Mouse (Mus musculus): ENCODE measurements around the gene Sbk1. TPM values are rescaled to one million over a fixed set of nuclear protein-coding genes. Genes with fewer than 3 reads are reported as not detected.
"Not testable (repeated sequence)": the region's sequence is repeated elsewhere in the genome, so short reads cannot be mapped to it uniquely, and the experiment has no call there.

The Sbk1 gene
- polyA plus RNA-seq, 1 experiment from 2014 or later, result 28.7 TPM

DNA sequence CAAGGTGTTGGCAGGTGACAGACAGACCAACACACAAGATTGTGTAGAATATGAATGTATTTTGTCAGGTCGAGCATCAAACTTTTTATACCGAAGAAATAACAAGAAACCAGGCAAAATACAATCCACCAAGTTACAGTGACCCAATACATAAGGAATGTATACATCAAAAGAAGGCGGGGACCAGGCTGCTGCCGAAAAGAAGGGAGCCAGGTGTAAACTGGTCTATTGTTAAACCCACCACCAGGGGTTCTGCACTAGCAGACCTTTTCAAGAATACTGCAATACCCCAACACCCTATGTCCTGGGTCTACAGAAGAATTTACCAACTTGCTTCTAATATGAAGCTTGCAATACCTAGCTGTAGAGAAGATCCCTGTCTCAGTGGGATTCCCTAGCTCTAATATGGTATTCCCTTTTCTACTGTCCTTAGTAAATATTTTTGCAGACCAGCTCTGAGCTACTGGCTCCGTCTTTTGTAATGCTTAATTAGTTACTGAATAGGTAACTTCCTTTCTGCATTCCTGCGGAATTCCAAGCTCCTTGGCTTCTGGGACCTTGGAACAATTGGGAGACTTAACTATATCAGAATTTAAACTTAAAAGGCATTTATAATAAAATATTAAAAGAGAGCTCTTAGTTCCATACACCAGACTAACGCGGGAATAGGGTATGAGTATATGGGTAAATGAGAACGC lies 53.3 kb downstream of the Sbk1 start:
- not testable (repeated sequence) for H3K4me1 ChIP-seq; H3K4me3 ChIP-seq; H3K9ac ChIP-seq; H3K4me2 ChIP-seq; H3K27ac ChIP-seq; H3K27me3 ChIP-seq; H3K9me3 ChIP-seq; ATAC-seq (ENCODE audit: borderline replicate concordance, extremely low read depth, low FRiP score, low TSS enrichment); H3K36me3 ChIP-seq
- WGBS, result 18% methylated on average over 9 of the region's 9 CpGs

DNA sequence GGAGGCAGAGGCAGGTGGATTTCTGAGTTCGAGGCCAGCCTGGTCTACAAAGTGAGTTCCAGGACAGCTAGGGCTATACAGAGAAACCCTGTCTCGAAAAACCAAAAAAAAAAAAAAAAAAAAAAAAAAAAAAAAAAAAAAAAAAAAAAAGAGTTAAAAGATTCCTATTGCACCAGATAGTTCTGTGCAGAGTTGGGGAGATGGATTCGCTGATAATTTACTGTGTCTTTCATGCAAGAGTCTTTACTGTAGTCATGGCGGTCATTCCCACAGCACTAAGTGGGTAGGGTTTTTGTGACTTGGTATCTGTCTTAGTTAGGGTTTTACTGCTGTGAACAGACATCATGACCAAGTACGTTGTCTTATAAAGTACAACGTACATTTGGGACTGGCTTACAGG lies 56.4 kb downstream of the Sbk1 start:
- not testable (repeated sequence) for H3K4me1 ChIP-seq; H3K9ac ChIP-seq; H3K36me3 ChIP-seq; H3K27me3 ChIP-seq; H3K4me3 ChIP-seq; H3K27ac ChIP-seq; ATAC-seq (ENCODE audit: borderline replicate concordance, extremely low read depth, low FRiP score, low TSS enrichment); H3K4me2 ChIP-seq; H3K9me3 ChIP-seq
- 87% methylated on average over 5 of the region's 6 CpGs for WGBS

DNA sequence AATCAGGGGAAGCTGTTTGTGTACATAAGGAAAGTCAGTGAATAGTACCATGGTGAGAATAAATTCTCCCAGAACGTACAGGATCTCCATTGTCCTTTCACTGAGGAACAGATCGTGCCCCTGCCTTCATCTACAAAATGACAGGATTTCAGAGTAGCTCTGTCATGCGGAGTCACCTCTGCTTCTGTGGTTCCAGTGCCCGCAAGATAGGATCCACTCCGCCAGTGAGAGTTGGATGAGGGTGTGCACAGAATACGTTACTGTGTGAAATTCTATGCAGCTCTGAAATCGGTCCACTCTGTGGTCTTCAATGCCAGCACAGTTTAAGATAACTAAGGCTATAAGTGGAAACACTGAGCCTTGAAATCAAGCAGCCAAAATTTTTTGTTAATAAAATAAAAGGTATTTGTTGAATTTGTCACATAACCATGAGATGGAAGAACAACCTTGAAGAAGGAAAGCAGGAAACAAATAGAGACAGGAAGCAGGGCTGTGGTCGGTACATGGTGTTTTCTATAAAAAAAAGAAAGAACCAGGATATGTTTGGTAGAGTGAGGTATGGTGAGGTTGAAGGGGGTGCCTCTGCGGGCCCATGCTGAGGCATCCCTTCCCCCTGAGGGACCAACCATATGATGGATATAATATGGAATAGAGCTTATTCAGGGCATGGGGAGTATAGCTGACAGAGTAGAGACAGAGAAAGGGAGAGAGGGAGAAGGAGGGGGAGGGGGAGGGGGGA lies 57.7 kb downstream of the Sbk1 start:
- WGBS, result 76% methylated on average over 9 of the region's 9 CpGs
- Histone ChIP-seq H3K36me3 (no peaks in the 10 kb centered on the region), H3K4me1 (no peaks in the 10 kb centered on the region), H3K27ac (no peak overlapping the region), H3K27me3 (no peaks in the 10 kb centered on the region), H3K9ac (no peak overlapping the region), H3K4me2 (no peak overlapping the region), H3K9me3 (no peaks in the 10 kb centered on the region), H3K4me3 (no peak overlapping the region)
- no peak for ATAC-seq (ENCODE audit: borderline replicate concordance, extremely low read depth, low FRiP score, low TSS enrichment)

DNA sequence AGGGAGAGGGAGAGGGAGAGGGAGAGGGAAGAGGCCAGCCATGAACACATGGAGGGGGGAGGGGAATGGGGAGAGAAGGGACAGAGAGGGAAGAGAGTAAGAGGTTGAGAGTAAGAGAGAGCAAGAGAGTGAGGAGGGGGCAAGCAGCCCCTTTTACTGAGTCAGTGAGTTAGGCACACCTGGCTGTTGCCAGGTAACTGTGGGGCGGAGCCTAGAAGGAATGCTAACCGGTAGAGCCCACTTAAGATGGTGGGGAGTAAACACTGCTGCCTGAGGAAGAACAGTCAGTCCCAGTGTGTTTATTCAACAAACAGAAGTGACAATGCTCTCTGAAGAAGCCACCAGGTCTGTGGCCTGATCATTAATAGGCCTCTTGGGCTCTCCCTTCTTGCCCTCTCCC lies 58.3 kb downstream of the Sbk1 start:
- Histone ChIP-seq H3K9me3 (no peaks in the 10 kb centered on the region), H3K27ac (no peak overlapping the region), H3K9ac (no peak overlapping the region), H3K4me1 (no peaks in the 10 kb centered on the region), H3K4me2 (no peak overlapping the region), H3K36me3 (no peaks in the 10 kb centered on the region), H3K4me3 (no peak overlapping the region), H3K27me3 (no peaks in the 10 kb centered on the region)
- no peak for ATAC-seq (ENCODE audit: borderline replicate concordance, extremely low read depth, low FRiP score, low TSS enrichment)
- 21% methylated on average over 2 of the region's 2 CpGs for WGBS

DNA sequence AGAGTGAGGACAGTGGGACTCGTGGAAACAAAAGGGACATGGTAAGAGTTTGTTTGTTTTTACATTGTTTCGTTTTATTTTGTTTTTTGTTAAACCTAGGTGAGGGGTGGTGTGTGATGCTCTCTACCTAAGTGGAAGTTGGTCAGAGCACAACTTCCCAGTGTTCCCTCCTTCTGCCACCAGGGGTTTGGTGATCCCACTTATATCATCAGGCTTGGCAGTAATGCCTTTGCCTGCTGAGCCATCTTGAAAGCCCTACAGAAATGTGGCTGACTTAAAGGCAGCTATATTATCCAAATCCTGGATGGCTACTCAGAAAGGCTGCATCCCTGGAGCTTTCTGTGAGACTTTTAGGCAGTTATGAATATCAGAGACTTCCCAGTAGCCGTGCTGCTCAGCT lies 60.3 kb downstream of the Sbk1 start:
- H3K27ac ChIP-seq, result no peak overlapping the region
- H3K4me1 ChIP-seq, result no peaks in the 10 kb centered on the region
- no peaks in the 10 kb centered on the region for H3K36me3 ChIP-seq
- no peaks in the 10 kb centered on the region for H3K9me3 ChIP-seq
- no peak overlapping the region for H3K4me3 ChIP-seq
- no peak overlapping the region for H3K9ac ChIP-seq
- WGBS, result 58% methylated on average over 3 of the region's 3 CpGs
- H3K4me2 ChIP-seq, result no peak overlapping the region
- no peaks in the 10 kb centered on the region for H3K27me3 ChIP-seq
- ATAC-seq (ENCODE audit: borderline replicate concordance, extremely low read depth, low FRiP score, low TSS enrichment), result no peak

DNA sequence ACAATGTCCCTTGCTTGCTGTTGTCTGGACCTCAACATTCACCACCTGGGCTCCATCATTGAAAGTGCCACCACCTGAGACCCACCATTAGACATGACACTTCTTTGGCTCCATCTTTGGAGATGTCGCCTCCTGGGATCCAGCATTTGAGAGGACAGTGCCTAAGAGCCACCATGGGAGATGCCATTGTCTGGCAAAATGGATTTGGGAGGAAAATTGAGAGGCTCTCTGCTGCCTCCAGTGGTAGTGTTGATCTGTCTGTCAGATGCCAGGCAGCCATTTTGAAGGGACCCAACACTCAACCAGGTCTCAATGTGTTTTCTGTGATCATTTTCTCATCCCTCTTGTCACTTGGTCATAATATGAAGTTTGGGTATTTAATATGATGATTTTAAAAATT lies 63.1 kb downstream of the Sbk1 start:
- WGBS, result 88% methylated on average over 1 of the region's 1 CpGs
- no peak overlapping the region for H3K4me3 ChIP-seq
- H3K9me3 ChIP-seq, result no peaks in the 10 kb centered on the region
- no peak overlapping the region for H3K9ac ChIP-seq
- no peaks in the 10 kb centered on the region for H3K4me1 ChIP-seq
- no peak for ATAC-seq (ENCODE audit: borderline replicate concordance, extremely low read depth, low FRiP score, low TSS enrichment)
- H3K4me2 ChIP-seq, result no peak overlapping the region
- H3K36me3 ChIP-seq, result no peaks in the 10 kb centered on the region
- no peak overlapping the region for H3K27ac ChIP-seq
- no peaks in the 10 kb centered on the region for H3K27me3 ChIP-seq

DNA sequence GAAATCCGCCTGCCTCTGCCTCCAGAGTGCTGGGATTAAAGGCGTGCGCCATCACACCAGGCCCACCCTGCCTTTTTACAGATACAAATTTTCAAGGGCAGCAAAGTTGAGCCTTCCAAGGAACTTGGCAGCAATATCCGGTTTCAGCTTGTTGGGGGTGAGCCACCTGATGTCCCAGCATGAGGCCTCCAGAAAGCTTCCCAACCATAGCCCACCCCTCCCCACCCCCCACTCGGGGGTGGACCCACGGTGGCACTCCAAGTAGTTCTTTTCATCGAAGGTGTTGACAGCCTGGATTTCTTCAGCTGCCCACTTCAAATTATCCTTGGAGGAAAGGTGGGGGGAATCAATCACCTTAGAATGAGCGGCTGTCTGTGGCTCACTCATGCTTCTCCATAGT lies 66.5 kb downstream of the Sbk1 start:
- no peaks in the 10 kb centered on the region for H3K36me3 ChIP-seq
- H3K4me1 ChIP-seq, result no peaks in the 10 kb centered on the region
- no peaks in the 10 kb centered on the region for H3K27me3 ChIP-seq
- no peaks in the 10 kb centered on the region for H3K9me3 ChIP-seq
- WGBS, result 77% methylated on average over 8 of the region's 8 CpGs
- no peak overlapping the region for H3K9ac ChIP-seq
- no peak overlapping the region for H3K4me3 ChIP-seq
- no peak overlapping the region for H3K4me2 ChIP-seq
- ATAC-seq (ENCODE audit: borderline replicate concordance, extremely low read depth, low FRiP score, low TSS enrichment), result no peak
- H3K27ac ChIP-seq, result no peak overlapping the region

DNA sequence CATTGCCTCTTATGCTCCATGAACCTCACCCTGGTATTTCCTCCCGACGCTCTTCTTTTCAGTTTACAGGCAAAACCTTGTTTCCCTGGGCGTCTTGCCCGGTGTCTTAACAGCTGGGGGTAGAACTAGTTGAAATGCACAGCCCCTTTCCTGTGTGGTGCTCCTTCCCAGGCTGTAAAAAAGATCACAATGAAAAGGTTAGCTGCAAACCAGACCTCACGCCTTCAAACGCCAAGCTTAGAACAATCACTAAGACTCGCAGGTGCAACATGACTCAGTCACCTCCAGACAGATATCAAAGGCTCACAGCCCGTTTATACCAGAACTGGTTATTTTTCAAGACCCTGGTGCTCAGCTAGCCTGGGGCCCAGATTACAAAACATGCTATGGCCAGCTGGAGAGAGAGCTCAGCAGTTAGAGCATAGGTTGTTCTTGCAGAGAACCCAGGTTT lies 67.1 kb downstream of the Sbk1 start:
- Histone ChIP-seq H3K4me3 (no peak overlapping the region), H3K27ac (no peak overlapping the region), H3K4me1 (no peaks in the 10 kb centered on the region), H3K9ac (no peak overlapping the region), H3K4me2 (no peak overlapping the region), H3K9me3 (no peaks in the 10 kb centered on the region), H3K36me3 (no peaks in the 10 kb centered on the region), H3K27me3 (no peaks in the 10 kb centered on the region)
- no peak for ATAC-seq (ENCODE audit: borderline replicate concordance, extremely low read depth, low FRiP score, low TSS enrichment)
- WGBS, result 67% methylated on average over 8 of the region's 8 CpGs

DNA sequence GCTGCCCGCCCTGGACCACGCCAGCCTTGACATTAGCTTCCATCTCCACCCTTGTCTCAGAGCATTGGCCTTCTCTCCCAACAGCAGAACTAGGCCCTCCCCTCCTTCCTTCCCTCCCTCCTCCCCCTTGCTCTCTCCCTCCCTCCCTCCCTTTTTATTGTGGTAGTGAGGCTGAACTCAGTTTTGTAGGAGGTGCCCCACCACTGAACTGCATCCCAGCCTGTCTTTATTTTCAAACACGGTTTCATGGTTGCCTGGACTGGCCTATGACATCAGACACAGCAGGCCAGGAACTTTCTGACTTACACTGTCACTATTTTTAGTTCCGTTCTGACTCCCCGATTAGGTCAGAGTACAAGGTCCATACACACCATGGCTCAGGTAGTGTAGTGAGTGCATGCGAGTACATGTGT lies 67.8 kb downstream of the Sbk1 start:
- Histone ChIP-seq H3K27me3 (no peaks in the 10 kb centered on the region), H3K4me1 (no peaks in the 10 kb centered on the region), H3K4me3 (no peak overlapping the region), H3K27ac (no peak overlapping the region), H3K9me3 (no peaks in the 10 kb centered on the region), H3K4me2 (no peak overlapping the region), H3K9ac (no peak overlapping the region), H3K36me3 (no peaks in the 10 kb centered on the region)
- ATAC-seq (ENCODE audit: borderline replicate concordance, extremely low read depth, low FRiP score, low TSS enrichment), result no peak
- 68% methylated on average over 6 of the region's 6 CpGs for WGBS

DNA sequence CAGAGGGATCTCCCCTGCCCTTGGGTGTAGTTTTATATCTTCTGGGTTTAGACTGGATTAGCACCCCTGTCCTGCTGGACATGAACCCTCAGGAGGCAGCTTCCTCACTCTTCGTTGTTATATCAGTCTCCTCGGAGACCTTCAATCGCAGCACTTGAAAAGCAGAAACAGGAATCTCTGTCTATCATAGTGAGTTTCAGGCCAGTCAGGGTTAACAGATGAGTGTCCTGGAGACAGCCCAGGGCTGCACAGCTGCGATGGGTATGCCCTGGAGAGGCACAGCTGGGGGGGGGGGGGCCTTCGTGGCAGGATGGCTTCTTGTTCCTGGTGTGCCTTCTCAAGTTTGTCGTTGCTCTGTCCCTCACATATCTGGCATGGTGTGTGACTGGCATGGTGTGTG lies 68.5 kb downstream of the Sbk1 start:
- Histone ChIP-seq H3K9me3 (no peaks in the 10 kb centered on the region), H3K9ac (no peak overlapping the region), H3K4me1 (no peaks in the 10 kb centered on the region), H3K27me3 (no peaks in the 10 kb centered on the region), H3K27ac (no peak overlapping the region), H3K4me3 (no peak overlapping the region), H3K4me2 (no peak overlapping the region), H3K36me3 (no peaks in the 10 kb centered on the region)
- 35% methylated on average over 6 of the region's 6 CpGs for WGBS
- ATAC-seq (ENCODE audit: borderline replicate concordance, extremely low read depth, low FRiP score, low TSS enrichment), result no peak

Measured in lung, embryonic 15.5 days (tissue).